Mouse (Mus musculus) v-Abl transformed pro-B cells (cell line): ENCODE data around the gene Fam169a.
"Not testable (repeated sequence)": the region's sequence is repeated elsewhere in the genome, so short reads cannot be mapped to it uniquely, and the experiment has no call there.

ENCODE experiments used
- in situ Hi-C, 2 experiments: fragments of 400-800 bp; cut with MboI; formaldehyde crosslinking; loops; one replicate each; pipeline ENCODE4 v1.15.1; 2025; ENCODE audit not compliant: unreplicated experiment in 2 of 2

The Fam169a gene

GRCm38 (mm10) chr13:97073497-97073896 lies 6.4 kb downstream of the Fam169a start:
- in situ Hi-C loops: no loop called here

DNA sequence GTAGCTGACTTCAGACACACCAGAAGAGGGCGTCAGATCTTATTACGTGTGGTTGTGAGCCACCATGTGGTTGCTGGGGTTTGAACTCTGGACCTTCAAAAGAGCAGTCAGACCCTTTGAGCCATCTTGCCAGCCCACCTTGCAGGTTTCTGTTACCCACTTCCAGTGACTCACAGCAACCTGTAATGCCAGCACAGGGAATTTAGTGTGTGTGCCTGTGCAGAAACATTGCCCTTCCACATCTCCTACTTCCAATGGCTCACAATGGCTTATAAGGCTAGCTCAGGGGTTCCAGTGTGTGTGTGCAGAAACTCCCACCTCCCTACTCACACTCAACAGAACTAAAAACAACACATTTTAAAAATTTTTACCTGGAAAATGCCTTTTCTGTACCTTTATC lies 10.5 kb downstream of the Fam169a start:
- in situ Hi-C loops: no loop called here

GRCm38 (mm10) chr13:97080201-97080600 lies 13.1 kb downstream of the Fam169a start:
- in situ Hi-C loops: no loop called here

DNA sequence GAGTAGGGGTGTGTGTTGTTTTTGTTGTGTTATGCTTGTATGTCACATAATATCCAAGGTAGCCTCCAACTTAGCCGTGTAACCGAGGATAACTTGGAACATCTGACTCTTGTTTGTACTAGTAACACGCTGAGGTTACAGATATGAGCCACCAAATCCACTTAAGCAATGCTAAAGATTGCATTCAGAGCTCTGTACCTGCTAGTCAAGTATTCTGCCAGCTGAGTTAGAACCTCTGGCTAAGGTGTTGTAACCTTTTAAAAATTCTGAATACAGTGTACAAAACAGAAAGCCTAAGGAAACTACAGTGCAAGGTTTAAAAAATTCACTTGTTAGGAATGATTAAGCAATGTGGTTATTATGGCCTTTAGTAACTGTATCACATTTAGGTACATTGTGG lies 13.5 kb downstream of the Fam169a start:
- in situ Hi-C loops: no loop called here

- in situ Hi-C loops: no loop called here
Observed at GRCm38 (mm10) chr13:97082432-97082831, 15.3 kb downstream of the Fam169a start.

GRCm38 (mm10) chr13:97086316-97086715 lies 19.2 kb downstream of the Fam169a start:
- in situ Hi-C loops: no loop called here

DNA sequence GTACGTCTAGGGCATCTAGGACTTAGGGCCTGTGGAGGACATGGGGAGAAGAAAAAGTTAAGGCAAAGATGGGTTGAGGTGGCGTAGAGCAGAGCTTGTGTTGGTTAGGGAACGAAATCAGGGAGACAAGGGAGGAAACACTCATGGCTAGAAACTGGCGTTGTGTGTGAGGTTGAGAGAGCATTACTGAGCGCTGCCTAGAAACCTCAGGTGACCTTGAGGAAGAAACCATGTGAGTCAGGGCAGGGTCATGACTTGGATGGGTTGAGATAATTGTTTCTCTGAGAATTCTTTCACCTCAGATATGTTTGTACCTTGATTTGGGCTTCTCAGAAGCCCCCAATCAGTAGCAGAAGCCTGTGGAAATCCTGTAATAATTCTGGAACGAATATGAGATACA lies 20.3 kb downstream of the Fam169a start:
- in situ Hi-C loops: no loop called here

- in situ Hi-C loops: no loop called here
Observed at GRCm38 (mm10) chr13:97088183-97088582, 21.1 kb downstream of the Fam169a start.

- in situ Hi-C loops: no loop called here
Observed at GRCm38 (mm10) chr13:97095726-97096125, 28.6 kb downstream of the Fam169a start.

DNA sequence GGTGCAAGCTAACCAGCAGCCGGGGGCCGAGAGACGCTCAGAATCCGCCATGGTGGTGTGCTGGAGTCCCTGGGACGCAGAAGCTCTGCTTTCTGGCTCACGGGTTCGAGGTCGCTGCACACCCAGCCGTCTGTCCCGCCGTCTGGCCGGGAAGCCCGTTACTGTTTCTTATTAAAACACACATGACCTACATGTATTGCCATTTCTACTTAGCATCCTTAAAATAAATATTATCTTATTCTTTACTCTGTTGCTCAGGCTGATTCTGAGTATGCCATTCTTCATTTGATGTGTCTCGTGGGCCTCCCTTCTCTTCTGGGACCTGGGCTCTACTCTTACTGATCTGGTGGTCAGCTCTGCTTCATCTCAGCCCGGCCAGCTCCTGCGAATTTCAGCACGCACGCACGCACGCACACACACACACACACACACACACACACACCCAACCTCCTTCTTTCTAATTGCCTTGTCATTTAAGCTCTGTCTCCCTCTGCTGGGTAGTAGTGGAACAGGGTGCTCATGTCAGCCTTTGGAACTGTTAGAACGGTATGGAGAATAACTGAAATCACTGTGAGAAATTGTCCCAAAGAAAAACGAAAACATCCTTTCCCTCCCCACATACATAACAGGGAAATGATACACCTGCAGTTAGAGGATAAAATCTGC lies 32.2 kb downstream of the Fam169a start, which contains the start of gene Gm6169:
Gene Gm6169, minus strand, starts transcription at position 51 of the 666 bp plus-strand sequence.
- in situ Hi-C loops: no loop called here

- in situ Hi-C loops: no loop called here
Observed at GRCm38 (mm10) chr13:97104996-97105395, 37.9 kb downstream of the Fam169a start.

DNA sequence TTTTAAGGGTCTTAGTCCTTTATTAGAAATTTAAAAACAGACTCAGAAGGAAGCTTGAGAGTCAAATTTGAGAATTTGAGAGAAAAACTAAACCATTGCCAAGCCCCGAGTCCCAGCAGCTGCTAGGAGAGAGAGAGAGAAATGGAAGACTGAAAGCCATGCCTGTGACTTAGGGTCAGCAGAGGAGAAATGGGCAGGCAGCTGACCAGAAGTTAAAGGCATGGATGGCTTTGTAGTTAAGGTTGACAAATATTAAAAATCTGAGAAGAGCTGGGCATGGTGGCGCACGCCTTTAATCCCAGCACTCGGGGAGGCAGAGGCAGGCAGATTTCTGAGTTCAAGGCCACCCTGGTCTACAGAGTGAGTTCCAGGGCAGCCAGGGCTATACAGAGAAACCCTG lies 40.6 kb downstream of the Fam169a start:
- in situ Hi-C loops: not testable (repeated sequence)

DNA sequence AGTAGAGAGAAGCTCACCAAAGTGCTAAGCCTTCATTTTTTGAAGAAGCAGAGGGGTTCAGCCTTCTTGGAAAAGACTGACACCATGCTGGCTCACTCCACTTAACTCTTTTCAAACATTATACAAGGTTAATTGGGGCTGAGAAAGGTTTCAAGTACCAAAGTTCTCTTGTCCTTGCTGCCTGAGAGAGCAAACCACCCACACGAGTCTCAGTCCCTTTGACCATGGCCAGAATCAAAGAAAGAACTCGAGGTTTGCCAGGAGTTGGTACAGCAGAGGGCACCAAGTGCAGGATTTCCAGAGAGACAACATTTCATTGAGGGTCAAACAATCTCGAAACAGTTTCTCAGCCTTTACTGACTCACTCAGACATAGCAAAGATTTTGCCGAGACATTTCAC lies 42.0 kb downstream of the Fam169a start:
- in situ Hi-C loops: no loop called here

GRCm38 (mm10) chr13:97121341-97121740 lies 54.3 kb downstream of the Fam169a start:
- in situ Hi-C loops: no loop called here

DNA sequence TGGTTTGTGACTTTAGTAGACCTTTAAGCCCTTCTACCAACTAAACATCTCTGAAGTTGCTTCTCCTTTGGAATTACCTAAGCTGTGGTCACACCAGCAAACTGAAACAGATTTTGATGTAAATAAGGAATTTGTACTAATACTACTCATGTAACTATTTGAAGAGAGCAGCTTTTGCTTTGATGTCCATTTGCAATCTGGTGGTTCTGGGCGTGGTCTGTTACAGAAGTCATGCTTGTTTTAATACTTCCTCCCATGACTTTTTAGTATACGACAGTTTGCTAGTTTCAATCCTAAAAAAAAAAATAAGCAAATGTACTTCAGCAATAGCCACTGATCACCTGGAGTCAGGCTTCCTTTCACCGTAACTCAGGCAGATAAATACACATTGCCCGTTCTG lies 62.6 kb downstream of the Fam169a start:
- in situ Hi-C loops: loop anchor here (25.0 kb wide), 3 partner anchors 467 to 1133 kb away; partner anchors contain the start of genes Poc5 (in 2 of the 2), Ankra2 (in 1 of the 2), Hmgcr (in 1 of the 2) and Utp15 (in 1 of the 2)

GRCm38 (mm10) chr13:97130413-97130812 lies 63.3 kb downstream of the Fam169a start:
- in situ Hi-C loops: loop anchor here (25.0 kb wide), 3 partner anchors 468 to 1132 kb away; partner anchors contain the start of genes Poc5 (in 2 of the 2), Ankra2 (in 1 of the 2), Hmgcr (in 1 of the 2) and Utp15 (in 1 of the 2)

DNA sequence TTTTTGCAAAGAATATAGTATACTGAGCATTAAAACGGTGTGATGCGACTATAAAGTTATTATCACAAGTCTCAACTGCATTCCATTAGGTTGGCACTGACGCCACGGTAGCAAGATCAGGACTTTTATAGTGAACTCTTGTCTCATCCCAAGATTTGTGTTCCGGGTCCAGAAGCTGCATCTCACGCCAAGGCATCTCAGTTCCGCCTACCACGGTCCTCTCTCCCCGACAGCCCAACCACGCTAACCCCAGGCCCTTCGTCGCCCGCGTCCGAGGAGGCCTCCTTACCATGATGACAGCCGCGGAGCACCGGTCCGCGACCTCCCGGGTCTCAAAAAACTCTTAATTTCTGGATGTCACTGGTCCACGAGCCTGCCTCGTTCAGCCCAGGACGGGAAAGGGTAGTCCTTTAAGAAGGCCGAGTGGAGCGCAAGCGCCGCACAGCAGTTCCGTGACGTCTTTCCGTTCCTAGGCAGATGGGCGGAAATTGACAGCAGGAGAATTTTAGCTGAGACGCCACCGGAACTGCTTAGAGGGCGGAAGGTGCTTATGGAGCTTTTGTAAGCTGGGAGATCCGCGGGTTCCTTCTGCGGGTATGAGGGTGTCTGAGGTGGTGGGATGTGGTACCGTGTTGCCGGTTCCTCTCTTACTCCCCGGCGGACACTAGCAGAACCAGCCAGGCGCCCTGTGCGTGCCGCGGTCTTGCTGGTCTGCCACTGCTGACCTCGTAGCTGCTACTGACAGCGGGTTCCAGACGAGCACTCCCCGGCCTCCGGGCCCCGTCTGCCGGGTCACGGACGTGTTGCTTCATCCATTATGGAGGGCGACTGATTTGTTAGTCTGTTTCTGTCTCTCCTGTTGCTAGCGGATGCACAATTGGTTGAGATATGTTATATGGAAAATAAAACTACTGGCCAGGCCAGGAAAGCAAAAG lies 70.6 kb downstream of the Fam169a start, which contains the start of the genes Gfm2 and Nsa2:
Gene Gfm2, plus strand, starts transcription at position 472 of the 935 bp plus-strand sequence.
Gene Nsa2, minus strand, starts transcription at position 472 of the 935 bp plus-strand sequence.
- in situ Hi-C loops: loop anchor here (5.0 to 25.0 kb wide), 4 partner anchors 70 to 1125 kb away; partner anchors contain the start of genes Poc5 (in 2 of the 2), Ankra2 (in 1 of the 2), Hmgcr (in 1 of the 2) and Utp15 (in 1 of the 2)

- in situ Hi-C loops: loop anchor here (5.0 to 25.0 kb wide), 4 partner anchors 69 to 1124 kb away; partner anchors contain the start of genes Poc5 (in 2 of the 2), Ankra2 (in 1 of the 2), Hmgcr (in 1 of the 2) and Utp15 (in 1 of the 2)
Observed at GRCm38 (mm10) chr13:97138404-97138931, 71.4 kb downstream of the Fam169a start.

GRCm38 (mm10) chr13:97142321-97142720 lies 75.2 kb downstream of the Fam169a start:
- in situ Hi-C loops: loop anchor here (10.0 to 25.0 kb wide), 4 partner anchors 288 to 1120 kb away; partner anchors contain the start of genes Poc5 (in 2 of the 2), Ankra2 (in 1 of the 2), Hmgcr (in 1 of the 2) and Utp15 (in 1 of the 2)

- in situ Hi-C loops: loop anchor here (5.0 to 25.0 kb wide), 5 partner anchors 51 to 1116 kb away; partner anchors contain the start of genes Poc5 (in 2 of the 2), Ankra2 (in 1 of the 2), Hexb (in 1 of the 2) and Hmgcr (in 1 of the 2)
Observed at GRCm38 (mm10) chr13:97145834-97146233, 78.7 kb downstream of the Fam169a start.
